Mouse (Mus musculus) kidney, adult 2 months (tissue): ENCODE measurements around the gene Tmem213. TPM values are rescaled to one million over a fixed set of nuclear protein-coding genes. Genes with fewer than 3 reads are reported as not detected.

Experiments
- DNase-seq: peaks from one replicate; pipeline ENCODE4 v3.0.0; 2021
- H3K27ac ChIP-seq: fragments of 200-500 bp; 2 replicates; pipeline ENCODE4 v1.5.1; 2012; ENCODE audit warnings: low read depth, low read length, control low read depth, inconsistent platforms; ENCODE audit not compliant: insufficient read depth
- H3K27me3 ChIP-seq: fragments of 200-500 bp; replicated peaks from 2 replicates; pipeline ENCODE4 v1.6.1; 2012; ENCODE audit warnings: mild to moderate bottlenecking, moderate library complexity, low read length, inconsistent platforms; ENCODE audit not compliant: control insufficient read depth, insufficient read depth
- H3K36me3 ChIP-seq: fragments of 200-500 bp; 2 replicates; pipeline ENCODE4 v1.6.1; 2012; ENCODE audit warnings: mild to moderate bottlenecking, moderate library complexity, low read length, inconsistent platforms; ENCODE audit not compliant: control insufficient read depth, insufficient read depth
- H3K4me1 ChIP-seq: fragments of 200-500 bp; 2 replicates; pipeline ENCODE4 v1.6.1; 2011; ENCODE audit warnings: low read length; ENCODE audit not compliant: control insufficient read depth, insufficient read depth
- H3K4me3 ChIP-seq: fragments of 200-500 bp; 2 replicates; pipeline ENCODE4 v1.5.1; 2011; ENCODE audit warnings: mild to moderate bottlenecking, low read depth, low read length, control low read depth; ENCODE audit not compliant: insufficient read depth
- CTCF ChIP-seq: fragments of 200-500 bp; conservative IDR thresholded peaks from 2 replicates; pipeline ENCODE4 v1.5.1; 2011; ENCODE audit warnings: low read depth, mild to moderate bottlenecking, control low read depth, low read length, moderate library complexity, mixed read lengths; ENCODE audit not compliant: insufficient read depth, insufficient read length
- POLR2A ChIP-seq: fragments of 200-500 bp; IDR thresholded peaks from one replicate; pipeline ENCODE4 v1.6.1; 2011; ENCODE audit warnings: low read depth, low read length, control low read depth
- WGBS: fragments of 180-500 bp; shearing (Covaris S2); methylation state at CpG from one replicate; pipeline ENCODE4 v1.1.7; 2018; 5-methylcytosine and 5-hydroxymethylcytosine counted together
- polyA plus RNA-seq: library from polyadenylated mRNA; depleted of rRNA; stranded (reverse); fragments of >200 nt; gene quantifications from 2 replicates; pipeline ENCODE4 v1.2.3, GENCODE M21; 2012

Gene Tmem213
- polyA plus RNA-seq, 1 experiment, result 279 TPM

DNA sequence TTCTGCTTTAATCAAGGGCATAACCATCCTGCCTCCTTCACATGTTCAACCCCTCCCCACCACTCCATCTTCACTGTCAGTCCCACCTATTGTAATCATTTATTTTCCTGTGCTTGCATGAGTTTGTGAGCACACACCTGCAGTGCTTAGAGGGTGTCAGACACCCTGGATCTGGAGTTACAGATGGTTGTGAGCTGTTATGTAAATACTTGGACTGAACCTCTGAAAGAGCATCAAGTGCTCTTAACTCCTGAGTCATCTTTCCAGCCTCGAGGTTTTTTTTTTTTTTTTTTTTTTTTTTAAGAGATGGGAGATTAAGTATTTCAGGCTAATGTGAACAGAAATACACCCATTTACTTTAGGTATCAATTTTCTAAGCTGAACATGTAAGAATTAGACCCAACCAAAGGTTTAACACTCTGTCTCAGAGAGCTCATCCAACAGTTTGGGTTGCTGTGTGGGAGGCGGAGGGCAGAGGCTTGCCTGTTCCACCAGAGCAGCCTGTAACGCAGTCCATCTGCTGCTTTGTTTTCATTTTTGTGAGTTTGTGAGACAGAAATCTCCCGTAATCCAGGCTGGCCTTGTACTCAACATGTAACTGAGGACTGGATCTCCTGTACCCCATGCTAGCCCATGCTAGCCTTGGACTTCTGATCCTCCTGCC lies 7.2 kb downstream of the Tmem213 start:
- H3K36me3 ChIP-seq, result no peaks in the 10 kb centered on the region
- no peaks in the 10 kb centered on the region for H3K27me3 ChIP-seq
- DNase-seq, result no peak
- WGBS, result 49% methylated on average over 4 of the region's 4 CpGs
- H3K4me1 ChIP-seq, result peaks cover 24% of the 10 kb centered on the region
- H3K27ac ChIP-seq, result 0 out of 2 replicates have a peak overlapping the region, but pooled peaks have one; percentile 3
- no peak overlapping the region for H3K4me3 ChIP-seq
- TF ChIP-seq CTCF (no peak), POLR2A (no peak)

DNA sequence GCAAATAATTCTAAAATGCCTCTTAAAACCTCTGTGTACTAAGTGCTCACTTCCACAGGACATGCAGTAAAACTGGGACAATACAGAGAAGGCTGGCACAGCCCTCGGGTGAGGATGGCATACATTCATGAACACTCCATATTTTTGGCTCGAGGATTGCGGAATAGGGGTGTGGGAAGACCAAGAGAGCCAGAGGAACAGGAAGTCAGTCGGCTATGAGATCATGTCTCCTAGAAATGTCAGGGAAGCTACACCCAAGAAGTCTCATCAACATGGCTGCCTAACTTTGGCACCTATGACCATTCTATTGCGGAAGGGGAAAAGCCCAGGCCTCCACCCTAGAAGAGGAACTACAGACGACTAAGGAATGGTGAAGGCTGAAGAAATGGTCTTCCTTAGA lies 9.3 kb downstream of the Tmem213 start:
- TF ChIP-seq CTCF (no peak), POLR2A (no peak)
- WGBS, result 87% methylated on average over 6 of the region's 6 CpGs
- Histone ChIP-seq H3K27ac (no peak overlapping the region; the same call in 1 of the 2 replicates), H3K27me3 (no peaks in the 10 kb centered on the region), H3K36me3 (no peaks in the 10 kb centered on the region), H3K4me1 (peaks cover 24% of the 10 kb centered on the region), H3K4me3 (no peak overlapping the region)
- no peak for DNase-seq

DNA sequence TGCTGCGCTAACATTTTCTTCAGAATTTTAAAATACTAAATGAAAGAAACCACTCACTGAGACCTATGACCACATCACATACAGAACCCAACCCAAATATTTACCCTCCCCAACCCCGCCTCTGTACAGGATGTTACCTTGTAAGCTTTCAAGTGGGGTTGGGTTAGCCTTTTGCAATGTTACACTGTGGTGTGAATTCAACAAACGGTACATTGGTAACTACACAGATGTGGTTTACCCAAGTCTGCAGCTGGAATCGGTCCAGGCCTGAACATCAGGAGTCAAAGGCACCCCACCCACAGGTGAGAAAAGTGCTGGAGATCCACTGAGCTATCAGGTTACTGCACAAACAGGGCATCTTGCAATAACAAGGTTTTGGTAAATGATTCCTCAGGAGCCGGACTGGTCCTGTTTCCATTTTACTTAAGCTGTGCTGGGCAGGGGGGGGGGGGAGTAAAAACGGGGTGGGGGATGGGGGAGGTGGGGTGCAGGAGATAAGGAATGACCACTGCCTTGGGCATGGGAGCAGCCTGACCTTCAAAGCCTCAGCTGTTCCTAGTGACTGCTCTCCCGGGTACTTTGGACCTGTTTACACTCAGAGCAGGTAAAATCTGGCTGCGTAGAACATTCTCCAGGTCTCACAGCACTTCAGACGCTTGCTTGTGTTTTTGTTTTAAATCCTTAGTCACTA lies 11.8 kb downstream of the Tmem213 start:
- TF ChIP-seq POLR2A (no peak), CTCF (no peak)
- no peaks in the 10 kb centered on the region for H3K27me3 ChIP-seq
- peak; percentile 91 for DNase-seq
- peak overlapping the region; percentile 99 for H3K27ac ChIP-seq
- no peak overlapping the region for H3K4me3 ChIP-seq
- 25% methylated on average over 9 of the region's 9 CpGs for WGBS
- no peaks in the 10 kb centered on the region for H3K36me3 ChIP-seq
- H3K4me1 ChIP-seq, result peaks cover 24% of the 10 kb centered on the region

DNA sequence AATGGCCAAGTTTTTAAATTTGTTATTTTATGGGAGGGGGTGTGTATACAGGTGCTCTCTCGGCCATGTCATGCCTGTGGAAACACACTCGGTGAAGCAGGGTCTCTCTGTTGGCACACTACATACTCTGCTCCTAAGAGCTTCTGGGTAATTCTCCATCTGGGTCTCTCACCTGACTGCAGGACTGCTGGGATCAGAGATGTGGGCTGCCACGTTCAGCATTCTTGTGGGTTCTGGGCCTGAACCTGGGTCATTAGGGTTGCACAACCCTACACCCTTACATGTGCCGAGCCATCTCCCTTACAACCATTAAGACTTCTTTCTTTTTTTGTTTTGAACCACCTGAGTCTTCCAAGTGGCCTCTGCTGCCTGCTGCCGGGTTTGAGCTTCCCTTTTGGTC lies 12.8 kb downstream of the Tmem213 start:
- H3K27ac ChIP-seq, result peak overlapping the region; percentile 100

DNA sequence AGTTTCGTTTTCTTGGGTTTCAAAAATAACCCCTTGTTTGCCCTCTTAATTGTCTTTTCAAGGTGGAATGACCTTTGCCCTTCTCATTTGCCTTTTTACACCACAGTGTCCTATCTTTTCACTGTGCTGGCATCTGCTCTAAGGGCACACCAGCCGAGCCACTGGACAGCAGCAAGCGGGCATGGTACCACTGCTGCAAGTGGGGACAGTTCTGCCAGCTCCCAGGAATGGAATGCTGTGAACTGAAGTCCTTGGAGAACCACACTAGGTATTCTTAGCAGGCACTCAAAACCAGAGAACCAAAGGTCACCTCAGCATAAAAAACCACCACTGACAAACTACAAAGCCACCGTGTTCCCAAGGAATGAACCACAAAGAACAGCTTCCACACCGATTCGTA lies 13.7 kb downstream of the Tmem213 start:
- H3K27me3 ChIP-seq, result no peaks in the 10 kb centered on the region
- H3K4me3 ChIP-seq, result peak overlapping the region; percentile 48
- peak; percentile 83 for DNase-seq
- H3K36me3 ChIP-seq, result no peaks in the 10 kb centered on the region
- peaks cover 24% of the 10 kb centered on the region for H3K4me1 ChIP-seq
- TF ChIP-seq CTCF, result no peak
- TF ChIP-seq POLR2A, result peak; percentile 46
- H3K27ac ChIP-seq, result peak overlapping the region; percentile 100
- 28% methylated on average over 6 of the region's 6 CpGs for WGBS

More for the DNA sequence above, 12.8 kb downstream of the Tmem213 start:
- peak; percentile 50 for DNase-seq
- no peaks in the 10 kb centered on the region for H3K36me3 ChIP-seq
- H3K4me1 ChIP-seq, result peaks cover 24% of the 10 kb centered on the region
- WGBS, result 32% methylated on average over 5 of the region's 5 CpGs
- TF ChIP-seq CTCF (no peak), POLR2A (no peak)
- H3K27me3 ChIP-seq, result no peaks in the 10 kb centered on the region
- H3K4me3 ChIP-seq, result peak overlapping the region; percentile 10; the same call in 1 of the 2 replicates

DNA sequence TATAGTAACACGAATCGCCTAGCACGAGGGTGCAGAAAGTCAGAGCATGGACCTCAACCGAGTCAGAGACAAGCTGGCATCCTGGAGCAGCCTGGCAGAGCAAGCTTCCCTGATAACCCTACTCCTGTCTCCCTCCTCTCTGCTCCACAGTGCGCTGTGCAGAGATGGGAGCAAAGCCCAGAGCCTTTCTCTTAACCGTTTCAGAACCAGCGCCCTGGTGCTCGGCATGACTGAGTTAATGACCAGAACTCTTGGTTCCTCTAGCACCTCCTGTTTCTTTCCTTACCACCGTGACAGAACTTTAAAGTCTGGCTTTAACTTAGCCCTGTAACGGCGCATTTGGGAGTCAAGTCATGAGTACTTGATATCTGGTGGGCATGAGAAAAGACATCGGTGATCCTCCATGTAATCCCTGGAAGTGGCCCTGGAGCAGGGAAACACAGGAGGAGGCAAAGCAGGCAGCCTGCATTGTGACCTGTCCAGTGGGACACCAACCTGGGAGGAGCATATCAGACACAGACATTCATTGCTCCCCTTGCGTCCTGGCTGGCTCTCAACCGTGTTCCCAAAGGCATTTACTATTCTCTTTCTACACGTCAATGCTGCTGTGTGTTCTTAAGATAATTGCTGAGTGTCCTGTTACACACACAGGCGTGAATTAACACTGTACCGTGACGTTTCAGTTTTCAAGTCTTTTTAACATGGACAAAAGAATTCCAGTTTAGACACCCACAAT lies 14.6 kb downstream of the Tmem213 start:
- TF ChIP-seq CTCF (no peak), POLR2A (no peak)
- 33% methylated on average over 18 of the region's 18 CpGs for WGBS
- H3K4me3 ChIP-seq, result peak overlapping the region; percentile 60
- H3K36me3 ChIP-seq, result no peaks in the 10 kb centered on the region
- H3K27ac ChIP-seq, result peak overlapping the region; percentile 100
- peak; percentile 54 for DNase-seq
- peaks cover 24% of the 10 kb centered on the region for H3K4me1 ChIP-seq
- H3K27me3 ChIP-seq, result no peaks in the 10 kb centered on the region
